Mouse (Mus musculus) brain, embryonic 14.5 days (tissue): ENCODE measurements around the gene Ptch1.

Source experiments
- CTCF ChIP-seq: fragments of 200-500 bp; IDR thresholded peaks from 2 replicates; pipeline ENCODE4 v1.5.1; 2012; ENCODE audit warnings: inconsistent platforms, mild to moderate bottlenecking, moderate library complexity, borderline replicate concordance; ENCODE audit not compliant: insufficient read depth, insufficient read length; ENCODE audit errors: extremely low read depth
- POLR2A ChIP-seq: fragments of 200-500 bp; IDR thresholded peaks from 2 replicates; pipeline ENCODE4 v1.6.1; 2012; ENCODE audit warnings: mild to moderate bottlenecking, inconsistent platforms, borderline replicate concordance; ENCODE audit not compliant: poor library complexity, insufficient read depth, insufficient read length, severe bottlenecking; ENCODE audit errors: extremely low read depth

- TF ChIP-seq CTCF: no peak
- TF ChIP-seq POLR2A: no peak
Measured at GRCm38 (mm10) chr13:63550367-63550766, 23.0 kb downstream of the Ptch1 start.
